Mouse (Mus musculus) cerebellum, adult (tissue): ENCODE results near the gene Krtap6-5.
"Not testable (repeated sequence)": the region's sequence is repeated elsewhere in the genome, so short reads cannot be mapped to it uniquely, and the experiment has no call there.

Experiments used
- ATAC-seq: cut with Nextera tagmentation; 2 replicates; pipeline ENCODE4 v1.9.2; 2017; ENCODE audit warnings: mild to moderate bottlenecking, moderate library complexity, mixed read lengths; ENCODE audit not compliant: insufficient number of reproducible peaks, low FRiP score, low TSS enrichment

The Krtap6-5 gene

GRCm38 (mm10) chr16:89047783-89048182 lies at the start of gene Krtap6-5:
Krtap6-5 (minus strand) TSS chr16:89047883.
- ATAC-seq, result no peak

- ATAC-seq, result not testable (repeated sequence)
Observed at GRCm38 (mm10) chr16:89071041-89071440, 23.4 kb upstream of the Krtap6-5 start.

GRCm38 (mm10) chr16:89063902-89064301 lies 16.2 kb upstream of the Krtap6-5 start, which contains the start of gene 1110025L11Rik:
1110025L11Rik (minus strand) TSS chr16:89064002.
- ATAC-seq, result not testable (repeated sequence)

- not testable (repeated sequence) for ATAC-seq
Observed at GRCm38 (mm10) chr16:89041372-89041771, 6.3 kb downstream of the Krtap6-5 start, which contains the start of gene Gm10228. Gm10228 (minus strand) TSS chr16:89041472.

GRCm38 (mm10) chr16:89031399-89031798 lies 16.3 kb downstream of the Krtap6-5 start, which contains the start of gene Krtap6-1:
Krtap6-1 (plus strand) TSS chr16:89031699.
- not testable (repeated sequence) for ATAC-seq

- ATAC-seq, result not testable (repeated sequence)
Observed at GRCm38 (mm10) chr16:89014984-89015383, 32.7 kb downstream of the Krtap6-5 start, which contains the start of gene Gm10229. Gm10229 (plus strand) TSS chr16:89015284.

- ATAC-seq, result no peak
Observed at GRCm38 (mm10) chr16:89013973-89014372, 33.7 kb downstream of the Krtap6-5 start.

GRCm38 (mm10) chr16:89010659-89011058 lies 37.0 kb downstream of the Krtap6-5 start, which contains the start of gene Krtap22-2:
Krtap22-2 (minus strand) TSS chr16:89010759.
- no peak for ATAC-seq
